Mouse (Mus musculus): ENCODE data around the gene Kmt2e. TPM values are rescaled to one million over a fixed set of nuclear protein-coding genes. Genes with fewer than 3 reads are reported as not detected.

Kmt2e gene
- polyA plus RNA-seq (2015; fragmentation: Nextera tagmentation; extraction: Ambion mirVana) = 76.8 and 85.9 TPM in 2 replicates

DNA sequence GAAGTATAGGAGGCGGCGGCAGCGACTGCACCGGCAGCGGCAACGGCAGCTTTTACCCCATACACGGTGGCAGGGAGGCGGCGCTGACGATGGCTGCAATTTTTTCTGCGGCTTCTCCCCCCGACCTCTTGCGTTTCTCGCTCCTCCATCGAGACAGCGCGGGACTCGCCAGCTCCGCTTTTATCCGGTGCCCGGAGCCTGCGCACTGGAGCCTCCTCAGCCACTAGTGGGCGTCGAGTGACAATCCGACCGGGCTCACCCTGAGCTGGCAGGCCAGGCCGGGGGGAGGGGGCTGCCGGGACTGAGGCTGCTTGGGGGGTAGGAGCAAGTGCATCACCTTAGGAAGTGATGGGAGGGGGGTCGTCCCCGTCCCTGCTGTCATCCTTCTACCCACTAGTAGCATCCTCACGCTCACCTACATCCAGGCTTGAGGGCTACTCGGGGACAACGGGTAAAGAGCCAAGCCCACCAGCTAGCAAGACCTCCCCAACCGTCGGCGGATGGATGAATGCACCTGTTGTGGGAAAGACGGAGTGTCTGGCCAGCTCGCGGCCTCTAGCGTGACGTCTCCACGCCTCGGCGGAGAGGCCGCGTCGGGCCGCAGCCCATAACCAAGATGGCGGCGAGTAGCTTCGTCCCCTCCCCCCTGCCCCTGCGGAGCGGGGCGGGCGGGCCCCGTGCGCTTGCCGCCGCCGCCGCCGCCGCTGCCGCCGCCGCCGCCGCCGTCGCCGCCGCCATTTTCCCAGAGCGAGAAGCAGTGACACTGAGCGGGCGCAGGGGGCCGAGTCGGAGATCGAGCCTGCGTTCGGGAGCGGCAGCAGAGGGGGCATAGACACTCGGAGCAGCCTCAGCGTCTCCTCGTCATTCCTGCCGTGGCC lies at the start of gene Kmt2e:
Gene Kmt2e (plus strand): TSS at position 722 of the 878 bp plus-strand sequence.
- TF ChIP-seq CTCF (IDR thresholded peaks at IDR 0.05; ENCODE audit: low read depth) = peak; percentile 66
- under 1% methylated on average over 78 of the region's 85 CpGs for WGBS
- Histone ChIP-seq H3K9me3 (replicated peaks; ENCODE audit: low read length) (no peaks in the 10 kb centered on the region), H3K27ac (peak within 1 kb of the TSS; percentile 100), H3K4me1 (replicated peaks; ENCODE audit: insufficient read depth, low read length) (peaks cover 18% of the 10 kb centered on the region; the same call in 1 of the 2 replicates), H3K27me3 (ENCODE audit: insufficient read depth, low read length) (no peaks in the 10 kb centered on the region), H3K4me2 (ENCODE audit: low read length) (peak within 1 kb of the TSS; percentile 78), H3K36me3 (ENCODE audit: insufficient read depth, low read length) (no peaks in the 10 kb centered on the region), H3K4me3 (replicated peaks; ENCODE audit: low read depth, low read length) (peak within 1 kb of the TSS; percentile 100), H3K9ac (ENCODE audit: low read depth, low read length) (peak within 1 kb of the TSS; percentile 100)
- ATAC-seq (replicated peaks; ENCODE audit: low FRiP score, low read depth) (peak; percentile 80), DNase-seq (ENCODE audit: low spot score) (peak; percentile 89)

DNA sequence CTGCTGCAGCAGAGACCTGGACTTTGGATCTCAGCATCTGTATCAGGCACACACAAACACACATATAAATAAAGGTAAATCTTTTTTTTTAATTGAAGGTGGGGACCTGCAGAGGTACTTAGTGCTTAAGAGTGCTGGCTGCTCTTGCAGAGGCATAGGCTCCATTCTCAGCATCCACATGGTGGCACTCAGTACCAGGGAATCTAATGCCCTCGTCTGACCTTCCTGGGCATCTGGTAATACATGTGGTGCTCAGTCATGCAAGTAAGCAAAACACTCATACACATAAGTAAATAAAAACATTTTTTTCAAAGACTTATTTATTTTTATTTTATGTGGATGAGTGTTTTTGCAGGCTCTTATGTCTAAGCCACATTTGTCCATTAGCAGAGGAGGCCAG lies 49.1 kb upstream of the Kmt2e start:
- no peak for DNase-seq (ENCODE audit: low spot score)
- ATAC-seq (replicated peaks; ENCODE audit: low FRiP score, low read depth) = no peak
- no peak overlapping the region for H3K4me2 ChIP-seq (ENCODE audit: low read length)
- H3K4me3 ChIP-seq (replicated peaks; ENCODE audit: low read depth, low read length) = no peak overlapping the region
- TF ChIP-seq CTCF (IDR thresholded peaks at IDR 0.05; ENCODE audit: low read depth) = peak; percentile 52
- no peaks in the 10 kb centered on the region for H3K9me3 ChIP-seq (replicated peaks; ENCODE audit: low read length)
- H3K27me3 ChIP-seq (ENCODE audit: insufficient read depth, low read length) = no peaks in the 10 kb centered on the region
- H3K4me1 ChIP-seq (replicated peaks; ENCODE audit: insufficient read depth, low read length) = no peaks in the 10 kb centered on the region
- WGBS = 65% methylated on average over 1 of the region's 1 CpGs
- no peak overlapping the region for H3K9ac ChIP-seq (ENCODE audit: low read depth, low read length)
- H3K27ac ChIP-seq = no peak overlapping the region
- no peaks in the 10 kb centered on the region for H3K36me3 ChIP-seq (ENCODE audit: insufficient read depth, low read length)

DNA sequence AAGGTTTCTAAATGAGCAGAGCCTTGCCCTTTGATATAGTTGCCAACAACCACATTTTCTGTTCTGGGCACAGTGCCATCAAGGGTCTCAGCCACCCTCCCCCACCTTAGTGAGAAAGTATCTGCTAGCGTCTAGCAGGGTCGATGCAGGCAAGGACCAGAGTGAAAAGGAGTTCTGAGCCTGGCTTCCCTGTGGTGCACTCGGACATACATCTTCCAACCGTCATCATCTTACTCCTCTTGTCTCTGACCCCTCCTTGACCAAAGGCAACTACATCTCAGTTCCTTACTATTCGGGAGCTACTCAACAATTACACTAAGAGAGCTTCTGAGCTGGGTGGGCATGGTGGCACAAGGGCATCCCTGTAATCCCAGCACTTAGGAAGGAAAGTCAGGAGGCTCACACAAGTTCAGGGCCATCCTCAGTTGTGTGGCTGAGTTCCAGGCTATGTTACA lies 48.5 kb upstream of the Kmt2e start:
- Histone ChIP-seq H3K4me3 (replicated peaks; ENCODE audit: low read depth, low read length) (no peak overlapping the region), H3K4me1 (replicated peaks; ENCODE audit: insufficient read depth, low read length) (no peaks in the 10 kb centered on the region), H3K36me3 (ENCODE audit: insufficient read depth, low read length) (no peaks in the 10 kb centered on the region), H3K4me2 (ENCODE audit: low read length) (no peak overlapping the region), H3K9ac (ENCODE audit: low read depth, low read length) (no peak overlapping the region), H3K27me3 (ENCODE audit: insufficient read depth, low read length) (no peaks in the 10 kb centered on the region), H3K27ac (no peak overlapping the region), H3K9me3 (replicated peaks; ENCODE audit: low read length) (no peaks in the 10 kb centered on the region)
- ATAC-seq (replicated peaks; ENCODE audit: low FRiP score, low read depth) (no peak; the same call in 1 of the 2 replicates), DNase-seq (ENCODE audit: low spot score) (no peak)
- TF ChIP-seq CTCF (IDR thresholded peaks at IDR 0.05; ENCODE audit: low read depth) = no peak
- 50% methylated on average over 5 of the region's 5 CpGs for WGBS

DNA sequence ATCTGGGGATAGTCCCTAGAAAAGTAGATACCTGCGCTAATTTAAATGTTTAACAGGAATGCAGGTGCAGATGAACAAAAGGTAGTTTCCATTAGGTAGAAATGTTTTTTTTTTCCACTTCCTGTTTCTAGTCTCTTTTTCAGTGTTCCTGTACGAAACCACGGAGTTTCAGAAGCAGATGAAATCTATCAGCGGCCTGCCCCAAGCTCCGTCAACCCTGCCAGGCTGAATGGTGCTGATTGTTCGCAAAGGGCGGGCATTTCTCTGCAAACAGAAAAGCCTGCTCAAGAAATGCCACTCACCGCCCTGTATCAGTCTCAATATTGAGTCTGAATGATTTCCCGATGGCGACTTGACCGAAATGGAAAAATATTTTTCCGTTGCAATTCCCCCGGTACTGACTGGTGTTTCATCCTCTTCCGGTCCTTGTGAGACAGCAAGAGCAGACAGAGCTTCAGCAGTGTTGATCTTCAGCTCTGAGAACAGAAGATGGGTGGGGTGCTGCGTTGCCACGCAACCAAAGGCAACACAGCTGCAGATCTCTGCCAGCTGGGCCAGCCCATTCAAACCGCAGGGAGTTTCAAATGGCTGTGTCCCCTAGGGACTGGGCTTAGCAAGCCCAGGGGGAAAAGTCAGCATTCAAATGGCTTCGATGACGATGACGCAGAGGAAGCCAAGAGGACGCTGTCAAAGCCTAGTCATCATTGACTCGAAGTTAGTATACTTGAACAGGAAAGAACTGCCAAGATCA lies 47.5 kb upstream of the Kmt2e start:
- H3K9ac ChIP-seq (ENCODE audit: low read depth, low read length) = peak overlapping the region; percentile 56

DNA sequence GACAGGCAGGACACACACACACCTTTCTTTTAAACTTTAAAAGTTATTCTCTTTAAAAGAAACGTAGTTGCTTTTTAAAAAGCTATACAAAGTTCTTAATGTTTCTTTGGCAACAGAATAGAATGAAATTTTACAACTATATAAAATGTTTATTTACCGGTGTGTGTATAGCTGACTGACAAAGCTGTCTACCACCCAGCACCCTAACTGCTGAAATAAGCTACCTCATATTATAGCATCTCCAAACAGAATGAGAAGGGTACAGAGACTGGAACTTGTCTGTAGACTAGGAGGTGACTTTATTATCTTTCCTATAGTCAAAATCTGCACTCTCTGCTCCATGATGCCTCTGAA lies 47.0 kb upstream of the Kmt2e start:
- DNase-seq (ENCODE audit: low spot score) (no peak), ATAC-seq (replicated peaks; ENCODE audit: low FRiP score, low read depth) (no peak)
- H3K4me3 ChIP-seq (replicated peaks; ENCODE audit: low read depth, low read length) = 0 out of 2 replicates have a peak overlapping the region, but pooled peaks have one; percentile 40
- no peaks in the 10 kb centered on the region for H3K4me1 ChIP-seq (replicated peaks; ENCODE audit: insufficient read depth, low read length)
- H3K36me3 ChIP-seq (ENCODE audit: insufficient read depth, low read length) = no peaks in the 10 kb centered on the region
- no peaks in the 10 kb centered on the region for H3K9me3 ChIP-seq (replicated peaks; ENCODE audit: low read length)
- no peak overlapping the region for H3K9ac ChIP-seq (ENCODE audit: low read depth, low read length)
- 43% methylated on average over 2 of the region's 2 CpGs for WGBS
- TF ChIP-seq CTCF (IDR thresholded peaks at IDR 0.05; ENCODE audit: low read depth) = no peak
- H3K27ac ChIP-seq = no peak overlapping the region
- peak overlapping the region; percentile 79 for H3K4me2 ChIP-seq (ENCODE audit: low read length)
- no peaks in the 10 kb centered on the region for H3K27me3 ChIP-seq (ENCODE audit: insufficient read depth, low read length)

More for the DNA sequence above, 47.5 kb upstream of the Kmt2e start:
- Histone ChIP-seq H3K4me1 (replicated peaks; ENCODE audit: insufficient read depth, low read length) (no peaks in the 10 kb centered on the region), H3K9me3 (replicated peaks; ENCODE audit: low read length) (no peaks in the 10 kb centered on the region), H3K36me3 (ENCODE audit: insufficient read depth, low read length) (no peaks in the 10 kb centered on the region), H3K27ac (peak overlapping the region; percentile 87), H3K4me2 (ENCODE audit: low read length) (peak overlapping the region; percentile 79), H3K4me3 (replicated peaks; ENCODE audit: low read depth, low read length) (peak overlapping the region; percentile 40), H3K27me3 (ENCODE audit: insufficient read depth, low read length) (no peaks in the 10 kb centered on the region)
- DNase-seq (ENCODE audit: low spot score) (peak; percentile 96), ATAC-seq (replicated peaks; ENCODE audit: low FRiP score, low read depth) (peak; percentile 94)
- no peak for TF ChIP-seq CTCF (IDR thresholded peaks at IDR 0.05; ENCODE audit: low read depth)
- 3% methylated on average over 22 of the region's 22 CpGs for WGBS

DNA sequence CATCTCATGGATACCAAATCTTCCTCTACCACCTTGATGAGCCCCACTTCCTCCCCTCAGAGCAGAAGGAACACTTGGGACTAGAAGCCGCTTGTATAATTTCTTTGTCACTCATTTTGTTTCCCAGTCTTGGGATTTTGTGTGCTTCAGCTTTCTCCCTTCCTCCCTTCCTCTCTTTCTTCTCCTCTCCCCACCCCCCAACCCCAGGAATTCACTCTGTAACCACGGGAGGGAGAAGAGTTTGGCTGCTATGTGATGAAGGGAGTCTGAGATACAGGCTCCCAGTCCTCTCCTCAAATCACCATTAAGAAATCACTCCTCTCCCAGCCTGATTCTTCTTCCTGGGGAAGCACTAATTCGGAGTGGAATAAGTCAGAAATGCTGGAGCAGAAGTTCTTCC lies 46.1 kb upstream of the Kmt2e start:
- Histone ChIP-seq H3K36me3 (ENCODE audit: insufficient read depth, low read length) (no peaks in the 10 kb centered on the region), H3K4me3 (replicated peaks; ENCODE audit: low read depth, low read length) (no peak overlapping the region), H3K27ac (no peak overlapping the region; the same call in 1 of the 2 replicates), H3K4me2 (ENCODE audit: low read length) (no peak overlapping the region), H3K4me1 (replicated peaks; ENCODE audit: insufficient read depth, low read length) (no peaks in the 10 kb centered on the region), H3K27me3 (ENCODE audit: insufficient read depth, low read length) (no peaks in the 10 kb centered on the region), H3K9me3 (replicated peaks; ENCODE audit: low read length) (no peaks in the 10 kb centered on the region), H3K9ac (ENCODE audit: low read depth, low read length) (no peak overlapping the region)
- DNase-seq (ENCODE audit: low spot score) (peak; percentile 53), ATAC-seq (replicated peaks; ENCODE audit: low FRiP score, low read depth) (no peak)
- 38% methylated on average over 3 of the region's 3 CpGs for WGBS
- TF ChIP-seq CTCF (IDR thresholded peaks at IDR 0.05; ENCODE audit: low read depth) = no peak

Measured in kidney, postnatal 0 days (tissue).